Mouse (Mus musculus) embryonic stem cell, embryonic (primary cell): ENCODE measurements around the gene Rab8a.

Source experiments
- CTCF ChIA-PET, 4 experiments: fragments of 300-600 bp in 2 of 4; fragments of 350-600 bp in 2 of 4; sonication (Branson Sonifier 250); formaldehyde crosslinking; loops; one replicate each; lab custom pipeline; 2022; ENCODE audit warnings: inconsistent platforms in 2 of 4; lab: Charles Lee
- POLR2A ChIA-PET, 4 experiments: fragments of 300-600 bp in 2 of 4; fragments of 350-600 bp in 2 of 4; sonication (Branson Sonifier 250); formaldehyde crosslinking; loops; one replicate each; lab custom pipeline; 2022; ENCODE audit warnings: antibody characterized with exemption in 4 of 4, inconsistent platforms in 1 of 4; lab: Charles Lee

The Rab8a gene

GRCm38 (mm10) chr8:72169681-72170249, 8.8 kb downstream of the Rab8a start:
- CTCF ChIA-PET = no interaction called here
- POLR2A ChIA-PET = interaction anchor here in 3 of 4 experiments (0.6 to 2.2 kb wide), 8 partner anchors 13 to 206 kb away, joined by 3 to 10 read pairs (median 4); partner anchors contain the start of genes Fam32a (in 1 of the 3) and Hsh2d (in 1 of the 3)

GRCm38 (mm10) chr8:72177346-72177925, 16.4 kb downstream of the Rab8a start:
- ChIA-PET POLR2A (interaction anchor here in 2 of 4 experiments (0.5 to 1.5 kb wide), 5 partner anchors 19 to 251 kb away, joined by 3 to 4 read pairs (median 3); partner anchors contain the start of gene Tpm4 (in 1 of the 2)), CTCF (interaction anchor here in 3 of 4 experiments (0.6 to 2.7 kb wide), 20 partner anchors 10 to 319 kb away, joined by 3 to 20 read pairs (median 4); partner anchors contain the start of genes Hsh2d (in 3 of the 3), Ap1m1 (in 2 of the 3), 1700030K09Rik (in 1 of the 3) and Calr3 (in 1 of the 3))

DNA sequence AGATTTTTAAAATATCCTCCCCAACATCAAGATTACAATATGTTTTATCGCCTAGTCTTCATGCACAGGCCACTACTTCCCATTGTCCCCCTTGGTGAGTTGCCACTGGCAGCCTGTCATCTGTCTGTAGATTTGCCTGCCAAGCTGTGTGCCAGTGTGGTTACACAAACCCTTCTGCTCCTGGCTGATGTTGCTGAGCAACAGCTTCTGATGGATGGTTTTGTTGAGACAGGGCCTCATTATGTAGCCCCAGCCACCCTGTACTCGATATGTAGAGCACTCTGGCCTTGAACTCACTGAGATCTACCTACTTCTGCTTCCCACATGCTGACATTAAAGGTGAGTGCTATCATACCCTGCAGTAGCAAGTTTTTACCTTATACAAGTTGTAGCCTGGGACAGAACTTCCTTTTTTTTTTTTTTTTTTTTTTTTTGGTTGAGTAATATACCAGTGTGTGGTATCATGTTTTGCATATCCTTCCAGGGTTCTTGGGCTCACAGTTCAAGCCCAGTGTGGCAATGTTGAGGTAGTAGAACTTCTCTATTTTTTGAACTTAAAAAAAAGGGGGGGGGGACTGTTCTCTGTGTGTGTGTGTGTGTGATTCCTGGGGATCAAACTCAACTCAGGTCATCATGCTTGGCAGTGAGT, 22.7 kb downstream of the Rab8a start:
- ChIA-PET CTCF (interaction anchor here in 1 of 4 experiments (0.5 kb wide), 1 partner anchor 253 kb away, joined by 3 read pairs; no protein-coding TSS in a partner anchor), POLR2A (interaction anchor here in 1 of 4 experiments (0.8 to 1.8 kb wide), 3 partner anchors 14 to 112 kb away, joined by 3 to 6 read pairs (median 3); no protein-coding TSS in a partner anchor)

- ChIA-PET POLR2A (interaction anchor here in 2 of 4 experiments (1.1 to 2.3 kb wide), 3 partner anchors 9 to 32 kb away, joined by 3 to 8 read pairs (median 4); partner anchors contain the start of gene Fam32a (in 1 of the 2)), CTCF (interaction anchor here in 2 of 4 experiments (0.5 to 4.1 kb wide), 3 partner anchors 10 to 112 kb away, joined by 3 to 20 read pairs (median 9); no protein-coding TSS in a partner anchor)
These were observed 26.9 kb downstream of the Rab8a start for GRCm38 (mm10) chr8:72187793-72188331.

DNA sequence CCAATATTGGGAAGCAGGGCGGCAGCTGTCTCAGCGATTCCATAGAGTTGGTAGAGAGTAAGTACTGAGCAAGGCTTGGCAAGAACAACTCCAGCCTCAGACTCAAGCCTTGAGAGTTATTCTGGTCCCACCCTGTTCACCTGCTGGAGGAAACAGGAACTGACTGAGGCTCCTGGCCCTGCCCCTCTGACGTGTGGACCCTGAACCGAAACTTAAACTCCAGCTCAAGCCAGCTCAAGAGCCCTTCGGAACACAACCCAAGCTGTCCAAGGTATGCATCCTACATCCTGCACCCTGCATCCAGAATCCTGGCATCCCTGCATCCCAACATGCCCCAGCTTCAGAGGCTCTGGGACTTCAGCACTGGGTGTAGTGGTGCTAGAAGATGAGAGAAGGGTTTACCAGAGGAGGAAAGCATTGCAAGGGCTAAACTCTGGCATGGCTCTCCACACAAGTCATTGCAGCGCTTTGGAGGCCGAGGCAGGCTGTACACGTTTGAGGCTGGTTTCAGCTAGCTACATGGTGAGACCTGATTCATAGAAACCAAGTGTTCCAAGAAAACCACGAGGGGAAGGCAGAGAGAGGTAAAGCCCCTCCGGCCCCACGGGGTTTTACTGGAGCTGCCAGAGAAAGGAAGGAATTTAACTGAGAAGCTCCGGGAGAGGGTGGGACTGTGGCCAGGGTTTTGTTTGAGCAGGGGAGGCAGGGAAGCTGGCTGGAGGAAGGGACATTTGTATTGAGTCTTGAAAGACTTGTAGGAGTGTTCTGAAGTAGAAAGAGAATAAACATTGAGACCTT, 28.6 kb downstream of the Rab8a start, which contains the start of gene Hsh2d:
Gene Hsh2d (plus strand): TSS at position 222 of the 798 bp plus-strand sequence.
- CTCF ChIA-PET = interaction anchor here (0.7 to 4.1 kb wide), 10 partner anchors 11 to 84 kb away, joined by 3 to 20 read pairs (median 4); partner anchors contain the start of gene Ap1m1 (in 1 of the 4)
- POLR2A ChIA-PET = interaction anchor here in 2 of 4 experiments (0.6 to 2.7 kb wide), 23 partner anchors 8 to 383 kb away, joined by 3 to 10 read pairs (median 3); partner anchors contain the start of genes Fam32a (in 2 of the 2), Ap1m1 (in 1 of the 2), Cib3 (in 1 of the 2) and Klf2 (in 1 of the 2)

GRCm38 (mm10) chr8:72190215-72190539, 29.2 kb downstream of the Rab8a start:
- POLR2A ChIA-PET = interaction anchor here in 2 of 4 experiments (0.6 to 2.7 kb wide), 15 partner anchors 8 to 128 kb away, joined by 3 to 10 read pairs (median 4); partner anchors contain the start of genes Cib3 (in 1 of the 2), Fam32a (in 1 of the 2) and Klf2 (in 1 of the 2)
- CTCF ChIA-PET = interaction anchor here in 3 of 4 experiments (0.8 to 4.1 kb wide), 6 partner anchors 13 to 85 kb away, joined by 3 to 20 read pairs (median 4); no protein-coding TSS in a partner anchor

GRCm38 (mm10) chr8:72192065-72192464, 31.1 kb downstream of the Rab8a start:
- CTCF ChIA-PET = interaction anchor here in 2 of 4 experiments (1.1 to 1.4 kb wide), 3 partner anchors 11 to 65 kb away, joined by 3 to 4 read pairs (median 4); no protein-coding TSS in a partner anchor
- POLR2A ChIA-PET = interaction anchor here in 3 of 4 experiments (0.6 to 2.1 kb wide), 12 partner anchors 37 to 148 kb away, joined by 3 to 7 read pairs (median 4); partner anchors contain the start of genes Ap1m1 (in 2 of the 3) and Klf2 (in 2 of the 3)

GRCm38 (mm10) chr8:72197997-72198396, 37.0 kb downstream of the Rab8a start:
- POLR2A ChIA-PET = interaction anchor here in 2 of 4 experiments (0.8 to 1.9 kb wide), 18 partner anchors 8 to 445 kb away, joined by 3 to 8 read pairs (median 4); partner anchors contain the start of genes Fam32a (in 2 of the 2), Hsh2d (in 2 of the 2), Ap1m1 (in 1 of the 2) and Cib3 (in 1 of the 2)
- CTCF ChIA-PET = interaction anchor here in 2 of 4 experiments (0.6 to 1.5 kb wide), 2 partner anchors 42 to 393 kb away, joined by 3 to 5 read pairs; partner anchors contain the start of gene Ap1m1 (in 1 of the 2)

GRCm38 (mm10) chr8:72208582-72208981, 47.6 kb downstream of the Rab8a start:
- POLR2A ChIA-PET = interaction anchor here in 1 of 4 experiments (0.6 kb wide), 1 partner anchor 108 kb away, joined by 3 read pairs; no protein-coding TSS in a partner anchor
- CTCF ChIA-PET = no interaction called here

- ChIA-PET CTCF (interaction anchor here in 2 of 4 experiments (0.6 to 1.2 kb wide), 2 partner anchors 33 to 222 kb away, joined by 4 to 13 read pairs; no protein-coding TSS in a partner anchor), POLR2A (interaction anchor here in 2 of 4 experiments (0.5 to 1.1 kb wide), 4 partner anchors 9 to 229 kb away, joined by 3 to 6 read pairs (median 3); partner anchors contain the start of gene Fam32a (in 1 of the 2))
These were observed 49.2 kb downstream of the Rab8a start for GRCm38 (mm10) chr8:72210222-72210621.

DNA sequence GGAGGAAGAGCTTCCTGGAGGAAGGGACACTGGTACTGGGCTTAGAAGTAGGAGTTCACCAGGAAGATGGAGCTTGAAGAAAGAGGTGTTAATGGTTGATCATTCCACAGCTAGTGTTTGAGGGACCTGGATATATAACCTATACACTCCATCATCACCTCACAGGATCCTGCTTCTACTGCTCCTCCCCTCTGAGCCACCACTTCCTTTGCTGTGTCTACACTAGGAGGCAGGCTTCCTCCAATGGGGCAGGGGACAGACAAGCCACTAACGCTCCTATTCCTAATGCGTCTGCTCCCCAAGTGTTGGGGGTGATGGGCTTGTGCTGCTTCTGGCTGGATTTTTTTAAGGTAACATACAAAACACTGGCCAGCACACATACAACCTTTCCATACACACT, 49.7 kb downstream of the Rab8a start:
- CTCF ChIA-PET = interaction anchor here in 2 of 4 experiments (0.6 to 1.2 kb wide), 2 partner anchors 33 to 223 kb away, joined by 4 to 13 read pairs; no protein-coding TSS in a partner anchor
- POLR2A ChIA-PET = interaction anchor here in 2 of 4 experiments (0.5 to 1.0 kb wide), 3 partner anchors 17 to 229 kb away, joined by 3 read pairs; no protein-coding TSS in a partner anchor

DNA sequence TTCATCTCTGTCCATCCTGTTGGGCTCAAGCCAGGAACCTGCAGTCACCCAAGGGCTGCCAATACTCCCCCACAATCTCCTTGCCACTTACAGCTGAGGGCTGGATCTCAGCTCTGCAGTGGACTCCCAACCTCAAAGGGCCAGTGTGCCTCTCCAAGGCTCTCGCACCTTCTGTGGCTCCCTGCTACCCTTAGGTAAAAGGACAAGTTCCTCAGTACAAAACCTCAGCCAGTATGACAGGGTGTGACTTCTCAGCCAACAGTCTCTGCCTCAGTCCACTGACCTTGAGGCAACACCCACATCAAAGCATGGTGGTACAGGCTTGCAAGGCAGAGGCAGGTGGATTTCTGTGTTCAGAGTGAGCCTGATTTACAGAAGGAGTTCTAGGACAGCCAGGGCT, 50.8 kb downstream of the Rab8a start:
- POLR2A ChIA-PET = interaction anchor here in 2 of 4 experiments (0.8 to 1.2 kb wide), 3 partner anchors 14 to 22 kb away, joined by 3 to 4 read pairs (median 3); partner anchors contain the start of gene Hsh2d (in 2 of the 2)
- CTCF ChIA-PET = interaction anchor here in 1 of 4 experiments (0.6 kb wide), 1 partner anchor 28 kb away, joined by 5 read pairs; the partner anchor contains the start of gene Ap1m1

- ChIA-PET CTCF (interaction anchor here in 1 of 4 experiments (1.1 kb wide), 1 partner anchor 27 kb away, joined by 6 read pairs; the partner anchor contains the start of gene Ap1m1), POLR2A (interaction anchor here in 3 of 4 experiments (0.6 to 1.2 kb wide), 3 partner anchors 15 to 67 kb away, joined by 3 to 4 read pairs (median 3); partner anchors contain the start of gene Hsh2d (in 1 of the 3))
These were observed 51.8 kb downstream of the Rab8a start, which contains the start of gene Cib3 for GRCm38 (mm10) chr8:72212751-72213150. Cib3 (minus strand) TSS chr8:72212837.

GRCm38 (mm10) chr8:72213536-72213935, 52.5 kb downstream of the Rab8a start, which contains the start of gene Gm11034:
Gm11034 (minus strand) TSS chr8:72213636.
- ChIA-PET POLR2A (interaction anchor here in 2 of 4 experiments (0.7 to 1.3 kb wide), 3 partner anchors 16 to 107 kb away, joined by 3 to 4 read pairs (median 3); partner anchors contain the start of gene Olfr374 (in 1 of the 2)), CTCF (interaction anchor here in 1 of 4 experiments (1.1 kb wide), 1 partner anchor 26 kb away, joined by 6 read pairs; the partner anchor contains the start of gene Ap1m1)

DNA sequence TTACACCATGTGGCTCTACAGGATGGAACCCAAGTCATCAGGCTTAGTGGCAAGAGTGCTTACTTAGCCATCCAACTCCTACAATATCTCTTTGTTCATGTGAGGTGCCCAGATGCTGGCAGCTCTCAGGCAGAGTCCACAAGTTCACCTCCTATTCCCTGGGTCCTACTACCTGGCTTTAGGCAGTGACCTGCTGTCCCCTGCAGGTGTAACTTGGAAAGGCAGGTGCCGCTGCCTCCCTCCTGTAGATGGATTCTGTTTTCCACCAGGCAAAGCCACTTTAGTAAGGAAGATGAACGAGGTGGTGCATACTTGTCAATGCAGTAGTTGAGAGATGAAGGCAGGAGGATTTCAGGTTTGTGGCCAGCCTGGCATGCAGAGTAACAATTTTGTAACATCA, 54.1 kb downstream of the Rab8a start:
- POLR2A ChIA-PET = interaction anchor here in 2 of 4 experiments (1.0 to 1.3 kb wide), 2 partner anchors 25 to 32 kb away, joined by 3 to 4 read pairs; partner anchors contain the start of gene Ap1m1 (in 1 of the 2)
- CTCF ChIA-PET = interaction anchor here in 3 of 4 experiments (0.6 to 1.2 kb wide), 8 partner anchors 10 to 513 kb away, joined by 3 to 5 read pairs (median 3); partner anchors contain the start of genes Ap1m1 (in 1 of the 3) and B3gnt3 (in 1 of the 3)
